Mouse (Mus musculus) C3H10T1/2 (cell line): ENCODE measurements around the gene Smco4. TPM values are rescaled to one million over a fixed set of nuclear protein-coding genes. Genes with fewer than 3 reads are reported as not detected.

Source experiments
- polyA plus RNA-seq, 2 experiments: library from polyadenylated mRNA; unstranded; fragments of >200 nt; fragmentation: generic; extraction: Trizol; gene quantifications; one replicate each; pipeline ENCODE4 v1.2.1; 2012; ENCODE audit warnings: missing spikeins in 2 of 2

Smco4 gene
- polyA plus RNA-seq: 10 to 100 TPM; 20.4 to 25.3 TPM

DNA sequence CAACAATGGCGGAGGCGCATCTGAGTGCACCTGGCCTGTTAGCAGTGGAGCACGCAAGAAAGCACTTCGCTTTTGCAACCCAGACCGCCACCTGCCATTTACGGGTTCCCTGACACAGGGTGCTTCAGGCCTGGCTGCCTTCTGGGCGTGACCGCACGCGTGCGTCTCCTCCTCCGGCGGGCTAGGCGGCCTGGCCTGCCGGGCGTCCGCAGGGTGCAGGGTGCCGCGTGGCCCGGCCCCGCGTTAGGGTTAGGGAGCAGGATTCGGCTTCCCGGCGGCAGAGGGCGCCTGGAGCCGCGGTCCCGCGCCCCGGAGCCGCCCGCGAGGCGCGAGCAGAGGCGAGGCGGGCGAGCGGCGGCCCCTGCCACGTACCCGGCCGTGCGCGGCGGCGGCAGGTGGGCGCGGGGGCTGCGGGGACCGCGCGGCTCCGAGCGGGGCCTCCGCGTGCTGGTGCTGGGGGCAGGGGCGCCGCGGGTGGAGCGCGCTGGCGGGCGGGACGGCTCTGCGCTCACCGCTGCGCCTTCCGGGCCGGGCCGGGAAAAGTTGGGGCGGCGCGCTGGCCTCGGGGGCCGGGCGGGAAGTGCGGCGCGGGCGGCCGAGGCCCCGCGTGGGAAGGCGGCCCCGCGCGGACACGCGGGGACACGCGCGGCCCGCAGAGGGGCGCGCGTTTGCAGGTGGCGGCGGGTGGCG lies at the start of gene Smco4:
TSS of gene Smco4 (plus strand) at position 198 of the 690 bp plus-strand sequence.

Other genes starting within 250 kb of the Smco4 start
- 10 to 100 TPM in 1 of 2 experiments, 1 to 10 TPM in 1; 6.3 to 22.1 TPM for gene Med17, start 213.5 kb upstream of the Smco4 start, polyA plus RNA-seq
- gene Taf1d, start 187.2 kb upstream of the Smco4 start, polyA plus RNA-seq: 10 to 100 TPM; 14.1 to 25.2 TPM
- gene 4931406C07Rik, start 187.0 kb upstream of the Smco4 start, polyA plus RNA-seq: 10 to 100 TPM in 1 of 2 experiments, under 1 TPM in 1; 0.94 to 18.5 TPM
- gene Cep295, start 135.6 kb upstream of the Smco4 start, polyA plus RNA-seq: 1 to 10 TPM in 1 of 2 experiments, under 1 TPM in 1; 0.29 to 2.7 TPM
- not detected for gene Deup1, start 134.5 kb downstream of the Smco4 start, polyA plus RNA-seq
- 1 to 10 TPM in 1 of 2 experiments, under 1 TPM in 1; 0.37 to 2.9 TPM for gene Slc36a4, start 216.3 kb downstream of the Smco4 start, polyA plus RNA-seq